Mouse (Mus musculus): ENCODE results near the gene Hcn3.

DNA sequence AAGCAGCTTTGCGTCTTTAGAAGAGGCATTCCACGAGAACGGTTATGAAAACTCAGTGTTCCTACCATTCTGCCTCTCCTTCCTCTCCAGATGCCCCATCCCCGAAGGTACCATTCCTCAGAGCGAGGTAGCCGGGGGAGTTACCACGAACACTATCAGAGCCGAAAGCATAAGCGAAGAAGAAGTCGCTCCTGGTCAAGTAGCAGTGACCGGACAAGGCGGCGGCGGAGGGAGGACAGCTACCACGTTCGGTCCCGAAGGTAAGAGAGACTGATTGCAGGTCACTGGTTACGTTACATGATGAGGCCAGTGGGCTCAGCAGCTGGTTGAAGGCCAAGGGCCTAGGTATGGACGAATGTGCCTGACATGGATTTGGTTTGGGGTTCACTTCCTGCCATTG is 6.9 kb upstream of the Hcn3 start:
- TF ChIP-seq CTCF (IDR thresholded peaks at IDR 0.05): no peak
- no peak for TF ChIP-seq EP300 (IDR thresholded peaks at IDR 0.05)

All from lung, postnatal 0 days (tissue).